Mouse (Mus musculus) liver (tissue): Measurements from ENCODE around the gene Ripor2.
A peak's percentile ranks its signal among the peaks of the same experiment; 100 is the strongest.

Experiments used
- DNase-seq: peaks from one replicate; pipeline ENCODE4 v3.0.0-alpha.2; 2020; ENCODE audit warnings: mixed read lengths

Gene Ripor2

DNA sequence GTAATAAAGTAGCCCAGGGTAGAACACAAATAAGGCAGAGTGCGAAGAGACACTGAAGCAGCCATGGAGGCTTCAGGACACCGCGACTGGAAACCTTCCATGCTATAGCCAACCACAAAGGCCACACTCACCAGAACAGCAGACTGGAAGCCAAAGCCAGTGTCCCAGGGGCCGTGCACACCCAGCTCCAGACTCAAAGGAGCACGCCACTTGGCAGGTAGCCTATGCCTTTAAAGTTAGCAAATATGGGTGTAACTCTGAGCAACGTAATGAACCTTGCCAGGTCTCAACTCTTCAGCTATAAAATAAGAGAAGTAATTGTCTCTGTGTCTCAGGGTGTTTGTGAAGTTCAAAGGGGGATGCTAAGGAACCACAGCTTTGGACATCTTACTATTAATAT is 2.9 kb downstream of the Ripor2 start:
- DNase-seq = no peak

DNA sequence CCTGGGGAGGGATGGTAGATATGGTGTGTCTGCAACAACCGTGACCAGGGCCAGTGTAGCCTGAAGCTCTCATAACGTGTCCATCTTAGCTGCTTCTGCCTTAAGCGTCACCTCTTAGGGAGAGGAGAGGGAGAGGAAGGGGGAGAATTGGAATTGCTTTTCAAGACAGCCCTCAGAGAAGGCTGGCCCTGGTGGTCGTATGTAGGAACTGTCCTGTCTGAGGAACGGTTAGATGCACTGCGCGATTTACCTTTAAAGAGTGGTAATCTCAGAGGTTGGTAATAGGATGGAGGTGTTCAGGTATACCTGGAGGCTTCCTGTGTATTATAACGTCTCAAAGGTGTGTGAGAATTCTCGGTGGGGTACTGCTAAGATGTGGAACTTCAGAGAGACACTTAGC is 3.4 kb downstream of the Ripor2 start:
- DNase-seq = no peak

DNA sequence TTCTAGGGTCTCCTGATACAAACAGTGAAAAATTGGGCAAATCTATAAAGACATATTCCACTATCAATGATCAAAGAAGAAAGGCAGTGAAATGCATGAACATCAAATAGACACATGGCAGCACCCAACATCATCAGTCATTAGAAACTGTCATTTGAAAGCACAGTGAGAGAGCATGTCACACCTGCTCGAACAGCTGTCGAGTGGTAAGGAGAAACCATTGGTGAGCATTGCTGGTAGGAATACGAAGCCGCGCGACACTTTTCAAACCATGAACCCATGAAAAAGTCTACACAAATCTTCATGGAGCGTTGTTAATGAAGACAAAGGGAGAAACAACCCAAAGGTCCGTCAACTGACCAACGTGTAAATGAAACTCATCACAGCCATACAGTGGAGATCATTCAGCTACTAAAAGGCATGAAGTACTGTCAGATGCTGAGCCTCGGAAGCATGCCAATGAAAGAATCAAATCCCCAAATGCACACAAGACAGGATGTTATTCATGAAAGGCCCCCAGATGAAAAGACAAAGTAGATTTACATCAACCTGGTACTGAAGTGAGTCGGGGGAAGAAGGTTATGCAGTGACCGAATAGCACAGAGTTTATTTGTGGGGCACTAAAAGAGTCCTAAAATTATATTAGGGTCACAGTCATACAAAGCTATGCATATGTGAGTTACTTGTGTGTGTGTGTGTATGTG is 5.4 kb downstream of the Ripor2 start:
- no peak for DNase-seq

DNA sequence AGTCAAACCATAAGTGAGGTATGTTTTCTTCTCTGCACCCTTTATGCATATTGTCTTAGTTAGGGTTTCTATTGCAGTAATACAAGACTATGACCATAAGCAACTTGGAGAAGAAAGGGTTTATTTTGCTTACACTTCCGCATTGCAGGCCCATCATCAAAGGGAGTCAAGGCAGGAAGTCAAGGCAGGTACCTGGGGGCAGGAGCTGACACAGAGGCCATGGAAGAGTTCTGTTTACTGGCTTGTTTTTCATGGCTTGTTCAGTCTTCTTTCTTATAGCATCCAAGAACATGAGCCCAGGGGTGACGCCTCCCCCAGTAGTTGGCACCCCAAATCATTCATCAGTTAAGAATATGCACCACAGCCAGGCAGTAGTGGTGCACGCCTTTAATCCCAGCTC is 6.6 kb downstream of the Ripor2 start:
- DNase-seq = no peak

DNA sequence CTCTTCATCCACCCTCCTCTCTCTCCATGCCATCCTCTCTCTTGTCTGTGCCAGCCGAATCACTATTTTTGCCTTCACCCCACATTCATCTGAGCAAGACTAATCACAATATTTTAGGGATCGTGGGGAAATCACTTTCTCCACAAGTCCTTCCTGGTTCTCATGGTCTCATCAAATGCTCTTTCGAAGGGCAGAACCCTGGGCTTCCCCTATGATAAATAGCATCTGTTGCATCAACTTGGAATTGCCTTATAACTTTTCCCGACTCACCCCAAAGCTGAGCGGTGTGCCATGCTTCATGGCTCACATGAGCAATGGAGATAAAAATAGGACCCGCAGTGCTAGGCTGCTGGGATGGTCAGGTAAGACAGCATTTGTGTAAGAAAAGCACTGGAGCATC is 9.7 kb downstream of the Ripor2 start:
- DNase-seq = no peak

DNA sequence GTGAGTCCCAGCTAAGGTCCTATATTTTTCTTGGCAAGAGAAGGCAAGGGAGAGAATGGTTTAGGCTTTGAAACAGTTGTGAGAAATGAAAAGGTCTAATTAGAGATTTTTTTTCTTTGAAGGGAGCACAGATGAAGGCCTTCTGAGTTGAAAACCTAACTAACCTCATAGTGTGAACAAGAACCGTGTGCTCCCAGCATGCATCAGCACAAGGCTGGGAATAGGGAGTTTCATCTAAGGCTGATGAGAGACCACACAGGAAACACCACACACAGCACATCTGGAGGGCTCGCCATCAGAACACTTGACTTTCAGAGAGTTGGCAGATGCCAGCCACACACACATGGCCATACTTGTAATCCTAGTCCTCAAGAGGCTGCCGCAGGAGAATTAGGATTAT is 12.3 kb downstream of the Ripor2 start:
- no peak for DNase-seq

DNA sequence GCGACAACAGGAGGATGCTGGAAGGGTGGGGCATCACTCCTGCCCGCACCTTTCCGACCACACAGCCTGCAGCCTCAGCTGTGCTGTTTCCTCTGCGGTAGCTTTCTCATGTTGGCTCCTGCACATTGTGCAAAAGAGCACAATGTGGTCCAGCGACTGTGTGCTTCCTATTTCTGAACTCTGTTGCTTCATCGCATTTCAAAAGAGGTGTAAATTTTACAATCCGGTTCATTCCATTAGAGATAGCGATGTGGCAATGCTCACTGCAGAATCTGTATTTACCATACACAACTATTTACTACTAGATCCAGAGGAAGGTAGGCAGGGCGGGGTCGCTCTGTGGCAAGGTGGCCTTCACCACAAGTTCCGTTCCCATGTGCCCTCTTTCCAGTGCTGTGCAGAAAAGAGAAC is 17.6 kb downstream of the Ripor2 start:
- DNase-seq = no peak

DNA sequence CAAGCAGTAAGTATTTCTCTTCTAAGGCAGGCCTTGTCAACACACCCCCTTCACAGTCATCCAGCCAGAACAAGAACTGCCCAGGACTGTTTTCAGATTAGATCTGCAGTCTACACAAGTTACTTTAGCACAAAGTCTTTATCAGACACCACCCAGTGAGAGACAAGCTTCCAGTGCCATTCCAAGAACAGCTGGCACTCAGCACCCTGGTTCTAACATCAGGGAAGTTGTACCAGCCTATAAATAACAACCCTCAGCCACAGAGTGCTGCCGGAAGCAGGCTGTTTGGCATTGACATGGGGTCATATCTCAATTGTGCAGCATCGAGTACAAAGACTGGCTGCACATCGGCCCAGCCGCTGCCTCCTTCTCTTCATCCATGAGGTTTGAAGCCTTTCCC is 21.0 kb downstream of the Ripor2 start:
- DNase-seq = peak; percentile 30

DNA sequence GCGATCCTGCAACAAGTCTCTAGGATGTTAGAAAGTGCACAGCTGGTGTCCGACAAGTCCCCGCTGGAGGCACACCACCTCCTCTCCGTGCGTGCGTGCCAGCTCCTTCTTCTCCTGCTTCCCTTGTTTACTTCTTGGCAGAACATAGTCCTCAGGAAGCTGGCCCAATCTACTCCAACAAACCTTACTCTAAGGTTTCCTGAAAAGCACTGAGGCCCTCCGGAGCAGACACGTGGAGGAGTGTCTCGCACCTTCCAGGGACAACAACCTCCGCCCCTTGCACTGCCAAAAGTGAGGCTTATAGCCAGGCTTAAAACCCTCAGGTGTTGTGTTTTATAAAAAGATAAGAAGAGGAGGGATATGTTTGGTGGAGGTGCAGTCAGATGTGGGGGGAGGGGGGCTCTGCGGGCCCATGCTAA is 21.6 kb downstream of the Ripor2 start:
- no peak for DNase-seq

DNA sequence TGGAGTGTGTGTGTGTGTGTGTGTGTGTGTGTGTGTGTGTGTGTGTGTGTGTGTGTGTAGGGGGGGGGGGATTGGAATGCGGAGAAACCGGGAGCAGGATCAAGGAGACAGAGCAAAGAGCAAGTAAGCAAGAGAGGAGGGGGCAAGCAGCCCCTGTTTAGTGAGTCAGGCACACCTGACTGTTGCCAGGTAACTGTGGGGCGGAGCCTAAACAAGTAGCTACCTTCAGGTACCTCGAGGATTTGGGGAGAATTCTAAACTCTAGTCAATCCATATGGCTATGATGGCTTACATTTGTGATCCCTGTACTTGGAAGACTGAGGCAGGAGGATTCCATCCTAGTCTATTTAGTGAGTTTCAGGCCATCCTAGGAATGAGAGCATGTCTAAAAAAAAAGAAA is 22.1 kb downstream of the Ripor2 start:
- no peak for DNase-seq

DNA sequence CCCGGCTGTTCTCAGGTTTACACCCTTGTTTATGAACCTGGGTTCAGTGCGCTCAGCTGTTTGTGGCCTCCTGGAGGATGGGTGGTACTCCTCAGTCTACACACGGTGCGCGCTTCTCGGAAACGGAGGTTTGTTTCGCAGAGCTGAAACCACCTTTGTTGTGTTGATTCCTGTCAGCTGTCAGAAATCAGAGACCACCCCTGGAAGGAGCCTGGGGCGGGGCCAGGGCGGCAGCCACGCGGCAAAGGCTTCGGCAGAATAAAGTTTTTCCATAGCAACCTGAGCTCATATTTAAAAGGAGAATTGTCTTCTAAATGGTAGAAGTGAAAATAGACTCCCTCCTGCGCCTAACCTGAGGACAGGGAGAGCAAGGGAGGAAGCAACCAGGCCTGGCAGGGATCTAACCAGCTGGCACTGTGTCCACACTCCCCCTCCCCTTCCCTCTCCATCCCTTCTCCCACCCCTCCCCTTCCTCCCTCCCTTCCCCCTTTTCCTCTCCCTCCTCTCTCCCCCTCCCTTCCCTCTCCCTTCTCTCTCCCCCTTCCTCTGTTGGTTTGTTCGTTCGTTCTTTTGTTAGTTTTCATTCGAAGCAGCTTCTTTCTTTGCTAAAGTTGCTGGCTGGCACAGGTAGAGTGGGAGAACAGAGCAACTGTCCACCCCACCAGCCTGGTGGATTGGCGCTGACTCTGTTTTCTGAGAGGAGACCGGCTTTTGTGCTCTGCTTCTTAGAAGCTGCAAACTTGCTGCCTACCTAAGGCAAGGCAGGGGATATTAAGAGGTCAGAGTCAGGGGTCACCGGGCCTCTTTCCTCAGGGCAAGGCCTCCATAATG is 23.0 kb downstream of the Ripor2 start:
- no peak for DNase-seq

DNA sequence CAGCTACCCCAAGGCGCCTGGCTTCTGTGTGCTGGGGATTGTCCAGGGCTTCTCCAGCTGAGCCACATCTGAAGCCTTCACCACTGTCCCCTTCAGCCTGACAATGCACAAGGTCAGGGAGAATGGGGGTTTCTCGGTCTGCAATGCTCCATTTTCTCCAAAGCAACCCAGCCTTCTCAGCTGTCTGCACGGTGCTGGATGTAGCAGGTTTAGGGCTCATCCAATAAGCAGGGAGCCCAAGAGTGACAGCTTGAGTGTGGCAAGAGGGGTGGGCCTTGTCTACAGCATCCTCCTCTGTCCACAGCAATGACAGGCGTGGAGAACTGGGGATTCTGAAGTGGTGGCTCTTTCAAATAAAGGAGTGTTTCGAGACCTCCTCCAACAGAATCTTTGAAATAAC is 23.8 kb downstream of the Ripor2 start:
- DNase-seq = no peak

DNA sequence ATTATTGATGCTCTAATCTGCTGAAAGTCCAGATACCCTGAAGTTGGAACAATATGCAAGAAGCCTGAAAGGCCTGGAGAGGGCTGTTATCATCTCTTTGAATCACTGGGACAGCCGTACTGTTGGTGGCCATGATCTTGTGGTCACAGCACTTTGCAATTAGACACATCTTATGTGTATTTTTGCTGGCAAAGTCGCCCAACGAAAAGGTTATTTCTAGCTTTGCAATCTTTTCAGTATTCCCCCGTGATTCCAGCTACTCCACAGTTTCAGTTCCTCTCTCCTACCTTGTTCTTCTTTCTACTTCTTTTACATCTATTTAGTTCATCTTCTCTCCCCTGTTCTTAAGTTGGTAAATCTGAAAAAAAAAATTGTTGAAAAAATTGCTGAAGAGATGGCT is 26.0 kb downstream of the Ripor2 start:
- no peak for DNase-seq

DNA sequence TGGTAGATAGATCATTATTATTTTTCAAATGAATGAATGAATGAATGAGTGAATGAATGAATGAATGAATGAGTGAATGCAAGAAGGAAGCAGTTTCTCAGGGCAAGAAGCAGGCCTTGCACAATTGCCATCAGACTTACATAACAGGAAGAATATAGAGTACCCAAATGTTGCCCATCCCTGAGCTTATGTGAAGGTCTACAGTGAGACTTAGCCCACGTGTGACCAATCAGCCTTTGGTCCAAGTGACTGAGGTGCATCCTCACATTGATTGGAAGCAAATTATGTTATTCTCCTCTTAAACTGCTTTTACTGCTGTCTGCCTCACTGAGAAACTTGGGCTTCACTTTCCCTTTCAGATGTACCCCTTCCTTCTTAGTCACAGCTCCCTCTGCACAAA is 26.7 kb downstream of the Ripor2 start:
- DNase-seq = no peak

DNA sequence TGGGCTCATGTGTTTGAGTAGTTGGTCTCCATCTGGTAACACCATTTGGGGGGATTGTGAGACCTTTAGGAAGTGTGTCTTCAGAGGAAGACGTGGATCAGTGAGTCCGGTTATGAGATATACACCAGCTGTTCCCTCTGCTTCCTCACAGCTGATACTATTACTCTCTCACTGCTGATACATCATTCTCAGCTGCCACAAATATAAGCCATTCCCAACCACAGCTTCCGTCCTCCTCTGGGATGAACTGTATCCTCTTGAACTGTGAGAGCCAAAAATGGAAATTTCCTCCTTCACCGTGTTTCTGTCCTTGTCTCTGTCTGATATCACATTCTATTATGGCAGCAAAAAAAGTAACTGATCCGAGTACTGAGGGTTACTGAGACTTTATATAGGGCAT is 28.9 kb downstream of the Ripor2 start:
- DNase-seq = no peak

DNA sequence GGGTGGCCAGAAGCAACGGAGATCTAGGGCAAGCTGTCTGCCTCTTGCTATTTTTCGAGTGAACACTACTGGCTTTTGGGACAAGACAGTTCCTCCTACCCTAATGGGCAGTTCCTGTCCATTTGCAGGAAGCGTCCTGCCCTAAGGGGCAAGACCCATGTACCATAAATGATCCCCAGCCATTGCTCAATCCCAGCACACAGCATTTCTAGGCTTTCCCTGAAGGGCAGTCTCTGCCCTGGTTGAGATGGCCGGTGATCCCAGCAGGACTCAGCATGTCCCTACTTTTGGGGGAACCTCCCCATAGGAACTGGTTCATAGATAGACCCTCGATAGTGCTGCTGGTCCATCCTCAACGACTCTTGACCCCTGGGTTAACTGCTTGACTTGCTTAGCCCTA is 31.0 kb downstream of the Ripor2 start:
- DNase-seq = no peak

DNA sequence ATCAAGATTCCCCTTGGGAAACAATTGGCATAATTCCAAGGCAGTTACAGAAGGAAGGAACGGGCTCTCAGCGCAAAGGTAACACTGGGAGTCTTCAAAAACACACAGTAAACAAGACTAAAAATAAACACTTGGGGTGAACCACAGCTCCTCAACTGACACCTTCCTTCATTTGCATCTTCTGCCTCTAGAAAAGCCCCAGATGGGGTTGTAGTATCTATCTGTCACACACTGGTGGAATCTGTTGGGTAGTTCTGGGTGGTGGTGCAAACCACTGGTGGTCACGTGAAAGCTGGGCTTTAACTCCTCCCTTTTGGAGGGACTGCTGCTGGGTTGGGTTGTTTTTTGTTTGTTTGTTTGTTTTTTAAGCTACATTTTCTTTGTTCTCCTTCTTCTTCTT is 31.4 kb downstream of the Ripor2 start:
- peak; percentile 32 for DNase-seq

DNA sequence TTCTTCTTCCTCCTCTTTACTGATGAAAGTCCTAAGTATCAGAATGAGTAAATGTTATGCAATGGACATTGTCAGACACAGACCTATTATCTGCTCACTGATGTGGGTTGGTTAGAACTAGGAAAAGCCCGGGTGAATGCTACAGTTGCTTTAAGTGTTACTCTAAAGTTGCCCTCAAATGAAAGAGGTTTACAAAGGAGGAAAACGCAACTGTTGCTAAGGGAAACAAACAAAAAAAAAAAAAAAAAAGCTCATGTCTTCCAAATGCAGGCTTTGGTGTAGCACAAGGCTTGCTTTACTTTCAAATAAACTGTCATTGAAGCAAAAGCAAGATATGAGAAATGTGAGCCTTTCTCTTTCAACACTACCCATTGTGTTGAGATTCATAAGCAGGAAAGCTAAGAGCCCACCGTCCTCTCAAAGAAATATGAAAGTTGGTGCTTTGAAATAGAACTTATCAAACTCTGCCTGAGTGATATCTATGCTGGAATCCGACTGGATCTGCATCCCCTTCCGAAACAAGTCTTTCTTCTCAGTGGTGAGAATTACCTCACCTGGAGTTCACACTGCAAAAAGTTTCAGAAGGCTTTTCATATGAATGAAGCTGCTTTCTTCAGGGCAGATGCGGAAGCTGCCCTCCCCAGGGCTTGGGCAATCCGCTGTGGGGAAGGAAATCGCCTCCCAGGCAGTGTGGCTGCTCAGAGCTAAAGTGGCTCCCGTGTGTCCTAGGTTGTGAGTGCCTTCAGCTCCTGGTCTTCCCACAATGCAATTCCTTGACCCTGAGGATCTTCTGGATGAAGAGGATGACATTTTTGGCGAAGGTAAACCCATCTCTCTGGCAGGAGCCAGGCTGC is 32.2 kb downstream of the Ripor2 start:
- peak; percentile 31 for DNase-seq

DNA sequence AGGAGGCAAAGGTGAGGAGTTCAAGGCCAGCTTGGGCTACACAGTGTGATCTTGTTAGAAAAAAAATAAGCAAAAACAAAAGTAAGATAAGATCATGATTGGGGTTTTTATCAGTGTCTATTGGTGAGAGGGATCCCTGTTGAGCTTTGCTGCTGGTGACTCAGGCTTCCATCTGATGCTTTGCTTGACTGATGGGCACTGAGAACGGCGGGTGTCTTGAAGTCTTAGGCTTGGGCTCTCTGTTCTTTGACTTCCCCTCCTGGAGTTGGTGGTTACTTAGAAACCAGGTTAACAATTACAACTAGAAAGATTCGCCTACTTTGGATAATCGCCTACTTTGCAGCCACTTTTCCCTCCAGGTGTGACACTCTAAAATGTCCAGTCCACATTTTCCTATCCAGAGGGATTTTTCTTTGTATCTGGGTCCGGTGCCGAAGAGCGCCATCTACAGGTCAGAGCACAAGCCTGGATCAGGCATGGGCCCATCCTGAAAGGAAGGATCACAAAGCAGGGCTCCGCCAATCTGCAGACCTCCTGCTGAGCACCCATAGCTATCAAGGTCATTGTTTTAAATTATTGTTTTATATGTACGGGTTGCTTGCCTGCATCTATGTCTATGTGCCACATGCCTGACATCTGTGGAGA is 34.1 kb downstream of the Ripor2 start:
- peak; percentile 41 for DNase-seq

DNA sequence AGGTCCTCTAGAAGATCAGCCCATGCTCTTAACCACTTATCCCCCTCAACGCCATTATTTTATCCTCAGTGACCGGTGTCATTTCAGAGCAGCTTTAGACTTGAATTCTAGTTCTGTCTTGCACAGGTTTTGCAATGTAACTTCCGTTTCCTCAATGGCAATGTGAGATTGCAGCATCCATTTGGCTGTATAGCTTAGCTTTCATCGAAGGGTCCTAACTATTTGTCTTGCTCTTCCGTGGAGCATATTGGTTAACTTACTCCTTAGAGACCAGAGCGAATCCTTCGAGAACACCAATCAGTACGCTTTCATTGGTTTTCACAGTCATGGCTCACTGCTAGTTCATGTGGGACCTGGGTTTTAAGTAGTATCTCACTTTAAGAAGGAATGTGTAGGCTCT is 34.7 kb downstream of the Ripor2 start:
- no peak for DNase-seq

DNA sequence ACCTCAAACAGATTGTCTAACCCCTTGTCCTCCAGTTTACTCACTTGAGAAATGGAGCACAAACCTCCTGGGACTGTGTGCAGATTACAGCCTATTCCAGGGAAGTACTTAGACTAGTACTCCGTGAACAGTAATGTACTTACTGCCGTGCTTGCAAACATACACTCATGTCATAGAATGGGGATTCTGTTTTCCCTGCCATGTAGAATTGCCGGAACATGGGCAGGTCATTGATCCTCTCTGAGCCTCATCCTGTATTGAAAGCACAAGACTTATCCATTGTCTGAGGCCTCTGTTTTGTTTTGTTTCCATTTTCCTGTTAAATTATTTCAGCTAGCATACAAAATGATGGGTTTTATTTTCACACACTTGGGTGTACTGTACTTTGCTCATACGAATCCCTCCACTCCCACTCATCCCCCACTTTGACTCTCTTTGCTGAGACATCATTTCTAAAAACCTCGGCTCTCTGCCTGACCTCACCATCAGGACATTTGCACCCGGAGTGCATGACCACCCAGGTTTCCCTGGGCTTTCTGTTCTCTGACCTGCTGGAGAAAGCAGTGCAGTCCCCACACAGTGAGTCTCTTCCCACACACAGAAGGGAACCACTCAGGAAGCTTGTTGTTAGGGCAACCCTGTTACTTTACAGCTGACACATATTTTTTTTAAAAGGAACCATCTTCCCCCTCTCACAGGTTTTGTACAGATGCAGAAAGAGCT is 35.2 kb downstream of the Ripor2 start:
- DNase-seq = no peak

DNA sequence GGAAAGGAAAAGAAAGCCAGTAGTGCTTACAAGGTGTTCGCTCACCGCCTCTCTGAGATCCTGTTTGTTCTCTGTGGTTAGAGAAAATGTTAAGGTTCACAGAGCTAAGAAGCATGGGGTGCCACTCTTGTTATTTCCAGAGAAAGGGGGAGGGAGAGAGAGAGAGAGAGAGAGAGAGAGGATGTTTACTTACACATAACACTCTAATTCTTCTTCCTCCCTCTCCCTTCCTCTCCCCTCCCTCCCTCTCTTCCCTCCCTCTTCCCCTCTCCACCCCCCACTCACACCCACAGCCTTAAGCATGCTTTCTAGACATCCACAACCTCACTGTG is 35.8 kb downstream of the Ripor2 start:
- DNase-seq = no peak

DNA sequence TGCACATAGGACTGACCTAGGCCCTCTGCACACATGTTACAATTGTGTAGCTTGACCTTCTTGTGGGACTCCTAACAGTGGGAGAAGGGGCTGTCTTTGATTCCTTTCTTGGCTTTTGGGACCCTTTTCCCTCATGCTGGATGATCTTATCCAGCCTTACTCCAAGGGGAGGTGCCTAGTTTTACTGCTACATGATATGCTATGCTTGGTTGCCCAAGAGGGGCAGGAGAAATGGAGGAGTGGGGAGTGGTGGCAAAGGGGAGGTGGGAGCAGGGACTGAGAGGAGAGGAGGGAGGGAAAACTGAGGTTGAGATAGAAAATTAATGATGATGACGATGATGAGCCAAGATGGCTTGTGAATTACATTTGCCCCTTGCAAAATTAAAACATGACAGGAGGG is 37.7 kb downstream of the Ripor2 start:
- DNase-seq = no peak
